Mouse (Mus musculus): ENCODE data around the gene Ptprd. TPM values are rescaled to one million over a fixed set of nuclear protein-coding genes. Genes with fewer than 3 reads are reported as not detected.

The Ptprd gene
- total RNA-seq, 1 experiment, result 1.3 TPM

GRCm38 (mm10) chr4:76913532-76914150 is 1298.1 kb downstream of the Ptprd start:
- no peaks in the 10 kb centered on the region for H3K4me1 ChIP-seq (ENCODE audit: control insufficient read depth in 2 of 2, insufficient read depth in 2 of 2, low read length in 2 of 2, poor library complexity in 1 of 2)
- TF ChIP-seq HCFC1 (IDR thresholded peaks at IDR 0.05; ENCODE audit: borderline replicate concordance, insufficient read depth, low read length) (no peak), ZC3H11A (IDR thresholded peaks at IDR 0.05; ENCODE audit: borderline replicate concordance, low read depth, low read length) (no peak), CHD2 (IDR thresholded peaks at IDR 0.05; ENCODE audit: low read depth, low read length) (no peak), ZNF384 (IDR thresholded peaks at IDR 0.05; ENCODE audit: low read depth, low read length) (no peak), MAFK (IDR thresholded peaks at IDR 0.05; ENCODE audit: insufficient read depth, low read depth, low read length) (no peak)
- DNase-seq (ENCODE audit: low read depth, low spot score), result no peak
- H3K9me3 ChIP-seq (ENCODE audit: control insufficient read depth, insufficient read depth, low read depth, low read length), result no peaks in the 10 kb centered on the region
- H3K36me3 ChIP-seq (ENCODE audit: control insufficient read depth, insufficient read depth, low read length, poor library complexity, severe bottlenecking), result no peaks in the 10 kb centered on the region
- H3K4me3 ChIP-seq (ENCODE audit: insufficient read depth in 1 of 2, low read depth in 1 of 2, low read length in 2 of 2, poor library complexity in 1 of 2, severe bottlenecking in 1 of 2), result no peak overlapping the region
- no peak overlapping the region for H3K9ac ChIP-seq (ENCODE audit: insufficient read depth, low read depth, low read length, poor library complexity, severe bottlenecking)
- H3K27ac ChIP-seq (ENCODE audit: insufficient read depth, low read depth, low read length, poor library complexity, severe bottlenecking), result no peak overlapping the region
- in situ Hi-C loops (cut with MboI; ENCODE audit: low sequenced_read_pairs in 2 of 2, unreplicated experiment in 2 of 2), result no loop called here

DNA sequence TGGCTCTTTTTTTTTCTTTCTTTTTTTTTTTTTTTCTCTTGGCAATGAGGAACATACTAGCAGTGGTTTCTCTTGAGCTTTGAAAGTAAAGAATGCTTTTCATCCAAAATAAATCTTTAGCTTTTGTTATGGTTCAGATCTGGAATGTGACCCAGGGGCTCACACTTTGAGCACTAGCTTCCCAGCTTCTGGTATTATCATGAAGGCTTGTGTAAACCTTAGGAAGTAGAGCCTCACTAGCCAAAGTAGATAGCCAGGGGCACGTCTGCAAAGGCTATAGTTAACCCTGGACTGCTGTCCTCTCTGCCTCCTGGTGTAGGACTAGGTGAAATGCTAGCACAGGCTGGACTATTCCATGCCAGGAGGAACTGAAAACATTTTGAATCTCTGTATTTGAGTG is 1310.1 kb downstream of the Ptprd start:
- no peak overlapping the region for H3K4me3 ChIP-seq (ENCODE audit: insufficient read depth in 1 of 2, low read depth in 1 of 2, low read length in 2 of 2, poor library complexity in 1 of 2, severe bottlenecking in 1 of 2)
- no peaks in the 10 kb centered on the region for H3K36me3 ChIP-seq (ENCODE audit: control insufficient read depth, insufficient read depth, low read length, poor library complexity, severe bottlenecking)
- H3K9me3 ChIP-seq (ENCODE audit: control insufficient read depth, insufficient read depth, low read depth, low read length), result no peaks in the 10 kb centered on the region
- DNase-seq (ENCODE audit: low read depth, low spot score), result no peak
- no peak for TF ChIP-seq ZC3H11A (IDR thresholded peaks at IDR 0.05; ENCODE audit: borderline replicate concordance, low read depth, low read length)
- no peak for TF ChIP-seq ZNF384 (IDR thresholded peaks at IDR 0.05; ENCODE audit: low read depth, low read length)
- no peak for TF ChIP-seq CHD2 (IDR thresholded peaks at IDR 0.05; ENCODE audit: low read depth, low read length)
- no peak for TF ChIP-seq HCFC1 (IDR thresholded peaks at IDR 0.05; ENCODE audit: borderline replicate concordance, insufficient read depth, low read length)
- TF ChIP-seq MAFK (IDR thresholded peaks at IDR 0.05; ENCODE audit: insufficient read depth, low read depth, low read length), result no peak
- no peaks in the 10 kb centered on the region for H3K4me1 ChIP-seq (ENCODE audit: control insufficient read depth in 2 of 2, insufficient read depth in 2 of 2, low read length in 2 of 2, poor library complexity in 1 of 2)
- in situ Hi-C loops (cut with MboI; ENCODE audit: low sequenced_read_pairs in 2 of 2, unreplicated experiment in 2 of 2), result no loop called here
- no peak overlapping the region for H3K9ac ChIP-seq (ENCODE audit: insufficient read depth, low read depth, low read length, poor library complexity, severe bottlenecking)
- no peak overlapping the region for H3K27ac ChIP-seq (ENCODE audit: insufficient read depth, low read depth, low read length, poor library complexity, severe bottlenecking)

GRCm38 (mm10) chr4:76889669-76890068 is 1322.1 kb downstream of the Ptprd start:
- in situ Hi-C loops (cut with MboI; ENCODE audit: low sequenced_read_pairs in 2 of 2, unreplicated experiment in 2 of 2), result no loop called here
- no peak overlapping the region for H3K9ac ChIP-seq (ENCODE audit: insufficient read depth, low read depth, low read length, poor library complexity, severe bottlenecking)
- no peak overlapping the region for H3K27ac ChIP-seq (ENCODE audit: insufficient read depth, low read depth, low read length, poor library complexity, severe bottlenecking)
- no peak for TF ChIP-seq CHD2 (IDR thresholded peaks at IDR 0.05; ENCODE audit: low read depth, low read length)
- TF ChIP-seq ZC3H11A (IDR thresholded peaks at IDR 0.05; ENCODE audit: borderline replicate concordance, low read depth, low read length), result no peak
- TF ChIP-seq MAFK (IDR thresholded peaks at IDR 0.05; ENCODE audit: insufficient read depth, low read depth, low read length), result no peak
- no peak for TF ChIP-seq HCFC1 (IDR thresholded peaks at IDR 0.05; ENCODE audit: borderline replicate concordance, insufficient read depth, low read length)
- no peak for TF ChIP-seq ZNF384 (IDR thresholded peaks at IDR 0.05; ENCODE audit: low read depth, low read length)
- no peaks in the 10 kb centered on the region for H3K4me1 ChIP-seq (ENCODE audit: control insufficient read depth in 2 of 2, insufficient read depth in 2 of 2, low read length in 2 of 2, poor library complexity in 1 of 2)
- H3K9me3 ChIP-seq (ENCODE audit: control insufficient read depth, insufficient read depth, low read depth, low read length), result no peaks in the 10 kb centered on the region
- no peaks in the 10 kb centered on the region for H3K36me3 ChIP-seq (ENCODE audit: control insufficient read depth, insufficient read depth, low read length, poor library complexity, severe bottlenecking)
- no peak for DNase-seq (ENCODE audit: low read depth, low spot score)
- no peak overlapping the region for H3K4me3 ChIP-seq (ENCODE audit: insufficient read depth in 1 of 2, low read depth in 1 of 2, low read length in 2 of 2, poor library complexity in 1 of 2, severe bottlenecking in 1 of 2)

DNA sequence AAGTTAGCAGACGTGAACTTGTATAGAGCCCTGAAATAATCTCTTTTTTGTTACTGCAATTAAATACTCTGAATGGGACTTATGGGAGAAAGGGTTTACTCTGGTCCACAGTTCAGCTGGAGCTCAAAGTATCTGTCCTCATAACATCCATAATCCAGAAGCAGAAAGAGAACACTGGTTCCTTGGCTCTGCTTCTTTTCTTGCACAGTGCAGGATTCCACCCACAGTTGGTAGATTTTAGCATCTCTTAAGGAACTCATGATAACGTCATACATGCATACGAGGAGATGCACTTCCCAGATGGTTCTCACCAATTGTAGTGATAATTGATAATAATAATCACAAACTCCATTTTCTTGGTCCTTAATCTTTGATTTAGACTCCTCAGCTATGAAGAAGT is 1330.2 kb downstream of the Ptprd start:
- no peaks in the 10 kb centered on the region for H3K9me3 ChIP-seq (ENCODE audit: control insufficient read depth, insufficient read depth, low read depth, low read length)
- no peaks in the 10 kb centered on the region for H3K36me3 ChIP-seq (ENCODE audit: control insufficient read depth, insufficient read depth, low read length, poor library complexity, severe bottlenecking)
- TF ChIP-seq ZC3H11A (IDR thresholded peaks at IDR 0.05; ENCODE audit: borderline replicate concordance, low read depth, low read length) (no peak), ZNF384 (IDR thresholded peaks at IDR 0.05; ENCODE audit: low read depth, low read length) (no peak), MAFK (IDR thresholded peaks at IDR 0.05; ENCODE audit: insufficient read depth, low read depth, low read length) (no peak), CHD2 (IDR thresholded peaks at IDR 0.05; ENCODE audit: low read depth, low read length) (no peak), HCFC1 (IDR thresholded peaks at IDR 0.05; ENCODE audit: borderline replicate concordance, insufficient read depth, low read length) (no peak)
- H3K9ac ChIP-seq (ENCODE audit: insufficient read depth, low read depth, low read length, poor library complexity, severe bottlenecking), result no peak overlapping the region
- no peak overlapping the region for H3K27ac ChIP-seq (ENCODE audit: insufficient read depth, low read depth, low read length, poor library complexity, severe bottlenecking)
- DNase-seq (ENCODE audit: low read depth, low spot score), result no peak
- H3K4me3 ChIP-seq (ENCODE audit: insufficient read depth in 1 of 2, low read depth in 1 of 2, low read length in 2 of 2, poor library complexity in 1 of 2, severe bottlenecking in 1 of 2), result no peak overlapping the region
- H3K4me1 ChIP-seq (ENCODE audit: control insufficient read depth in 2 of 2, insufficient read depth in 2 of 2, low read length in 2 of 2, poor library complexity in 1 of 2), result no peaks in the 10 kb centered on the region
- in situ Hi-C loops (cut with MboI; ENCODE audit: low sequenced_read_pairs in 2 of 2, unreplicated experiment in 2 of 2), result no loop called here
